Mouse (Mus musculus) intestine, postnatal 0 days (tissue): Measurements from ENCODE around the gene Arl3. TPM values are rescaled to one million over a fixed set of nuclear protein-coding genes. Genes with fewer than 3 reads are reported as not detected.

Experiments used
- ATAC-seq: fragments of 200-750 bp; cut with Nextera tagmentation; 2 replicates; pipeline ENCODE4 v1.8.0; 2017; ENCODE audit warnings: mild to moderate bottlenecking, moderate TSS enrichment, moderate library complexity
- H3K27ac ChIP-seq: fragments of 300-500 bp; sonication (generic); 2 replicates; pipeline ENCODE4 v1.5.1; 2014; ENCODE audit warnings: mild to moderate bottlenecking, low read depth, low read length, moderate library complexity
- H3K27me3 ChIP-seq: fragments of 300-500 bp; sonication (generic); replicated peaks from 2 replicates; pipeline ENCODE4 v1.6.1; 2014; ENCODE audit warnings: low read length, mixed read lengths; ENCODE audit not compliant: control insufficient read depth, insufficient read depth
- H3K36me3 ChIP-seq: fragments of 300-500 bp; sonication (generic); 2 replicates; pipeline ENCODE4 v1.6.1; 2014; ENCODE audit warnings: mild to moderate bottlenecking, moderate library complexity; ENCODE audit not compliant: control insufficient read depth, insufficient read depth
- H3K4me1 ChIP-seq: fragments of 300-500 bp; sonication (generic); replicated peaks from 2 replicates; pipeline ENCODE4 v1.6.1; 2014; ENCODE audit warnings: antibody characterized with exemption, low read length, mixed read lengths; ENCODE audit not compliant: control insufficient read depth, insufficient read depth
- H3K4me2 ChIP-seq: fragments of 300-500 bp; sonication (generic); replicated peaks from 2 replicates; pipeline ENCODE4 v1.6.1; 2014; ENCODE audit warnings: low read depth, mild to moderate bottlenecking, moderate library complexity
- H3K4me3 ChIP-seq: fragments of 300-500 bp; sonication (generic); 2 replicates; pipeline ENCODE4 v1.5.1; 2014; ENCODE audit warnings: low read depth, low read length
- H3K9ac ChIP-seq: fragments of 300-500 bp; sonication (generic); 2 replicates; pipeline ENCODE4 v1.6.1; 2014; ENCODE audit warnings: mild to moderate bottlenecking, low read depth, low read length
- H3K9me3 ChIP-seq: fragments of 300-500 bp; sonication (generic); 2 replicates; pipeline ENCODE4 v1.6.1; 2016; ENCODE audit warnings: mixed run types; ENCODE audit not compliant: control insufficient read depth
- CTCF ChIP-seq: sonication (generic); IDR thresholded peaks from 2 replicates; pipeline ENCODE4 v1.5.1; 2016; ENCODE audit warnings: low read depth, mild to moderate bottlenecking, control low read depth, antibody characterized with exemption, moderate library complexity
- WGBS: fragments of 180-500 bp; shearing (Covaris S2); extraction: QIAGEN DNeasy Blood & Tissue Kit; methylation state at CpG from one replicate; pipeline ENCODE4 v1.1.7; 2014; 5-methylcytosine and 5-hydroxymethylcytosine counted together
- polyA plus RNA-seq: library from polyadenylated mRNA; unstranded; fragments of >200 nt; fragmentation: Nextera tagmentation; extraction: Ambion mirVana; gene quantifications from 2 replicates; pipeline ENCODE4 v1.2.1, GENCODE M21; 2015

Arl3 gene
- polyA plus RNA-seq, 1 experiment from 2014 or later, result 21.1 TPM

- ATAC-seq, result no peak
- no peaks in the 10 kb centered on the region for H3K27me3 ChIP-seq
- no peak overlapping the region for H3K9ac ChIP-seq
- no peaks in the 10 kb centered on the region for H3K4me1 ChIP-seq
- WGBS, result 75% methylated on average over 8 of the region's 8 CpGs
- H3K27ac ChIP-seq, result no peak overlapping the region
- no peaks in the 10 kb centered on the region for H3K36me3 ChIP-seq
- no peak for TF ChIP-seq CTCF
- no peak overlapping the region for H3K4me3 ChIP-seq
- no peaks in the 10 kb centered on the region for H3K9me3 ChIP-seq
- no peak overlapping the region for H3K4me2 ChIP-seq
Observed at GRCm38 (mm10) chr19:46495136-46495535, 77.9 kb downstream of the Arl3 start.

- no peak overlapping the region for H3K4me3 ChIP-seq
- H3K9ac ChIP-seq, result no peak overlapping the region
- WGBS, result 29% methylated on average over 2 of the region's 2 CpGs
- no peak for ATAC-seq
- H3K36me3 ChIP-seq, result peaks cover 7% of the 10 kb centered on the region; the same call in 1 of the 2 replicates
- H3K27me3 ChIP-seq, result no peaks in the 10 kb centered on the region
- H3K9me3 ChIP-seq, result no peaks in the 10 kb centered on the region
- 0 out of 2 replicates have a peak, but pooled peaks cover 3% of the 10 kb centered on the region for H3K4me1 ChIP-seq
- 0 out of 2 replicates have a peak, but pooled peaks have one; percentile 9 for TF ChIP-seq CTCF
- H3K27ac ChIP-seq, result no peak overlapping the region
- H3K4me2 ChIP-seq, result no peak overlapping the region
Observed at GRCm38 (mm10) chr19:46490634-46491033, 82.4 kb downstream of the Arl3 start.

GRCm38 (mm10) chr19:46489448-46489847 lies 83.5 kb downstream of the Arl3 start:
- Histone ChIP-seq H3K4me2 (no peak overlapping the region), H3K27ac (no peak overlapping the region), H3K27me3 (no peaks in the 10 kb centered on the region), H3K9ac (no peak overlapping the region), H3K4me3 (no peak overlapping the region), H3K36me3 (peaks cover 12% of the 10 kb centered on the region; the same call in 1 of the 2 replicates), H3K9me3 (no peaks in the 10 kb centered on the region), H3K4me1 (peaks cover 14% of the 10 kb centered on the region)
- 100% methylated on average over 1 of the region's 1 CpGs for WGBS
- no peak for TF ChIP-seq CTCF
- ATAC-seq, result no peak

- H3K9me3 ChIP-seq, result no peaks in the 10 kb centered on the region
- H3K27ac ChIP-seq, result peak overlapping the region; percentile 46; the same call in 1 of the 2 replicates
- H3K36me3 ChIP-seq, result peaks cover 12% of the 10 kb centered on the region; the same call in 1 of the 2 replicates
- H3K4me2 ChIP-seq, result no peak overlapping the region
- no peak for ATAC-seq
- WGBS, result 65% methylated on average over 2 of the region's 2 CpGs
- no peak for TF ChIP-seq CTCF
- no peak overlapping the region for H3K4me3 ChIP-seq
- H3K27me3 ChIP-seq, result no peaks in the 10 kb centered on the region
- H3K4me1 ChIP-seq, result peaks cover 23% of the 10 kb centered on the region
- H3K9ac ChIP-seq, result no peak overlapping the region
Observed at GRCm38 (mm10) chr19:46486709-46487108, 86.3 kb downstream of the Arl3 start.

- no peak for TF ChIP-seq CTCF
- H3K9me3 ChIP-seq, result no peaks in the 10 kb centered on the region
- peak overlapping the region; percentile 46; the same call in 1 of the 2 replicates for H3K27ac ChIP-seq
- 45% methylated on average over 9 of the region's 9 CpGs for WGBS
- ATAC-seq, result peak; percentile 51
- H3K4me1 ChIP-seq, result peaks cover 23% of the 10 kb centered on the region
- H3K27me3 ChIP-seq, result no peaks in the 10 kb centered on the region
- no peak overlapping the region for H3K4me2 ChIP-seq
- peaks cover 12% of the 10 kb centered on the region; the same call in 1 of the 2 replicates for H3K36me3 ChIP-seq
- no peak overlapping the region for H3K9ac ChIP-seq
- H3K4me3 ChIP-seq, result no peak overlapping the region
Observed at GRCm38 (mm10) chr19:46485847-46486246, 87.2 kb downstream of the Arl3 start.

- TF ChIP-seq CTCF, result no peak
- no peak overlapping the region for H3K9ac ChIP-seq
- no peaks in the 10 kb centered on the region for H3K9me3 ChIP-seq
- no peak for ATAC-seq
- peaks cover 12% of the 10 kb centered on the region; the same call in 1 of the 2 replicates for H3K36me3 ChIP-seq
- H3K27me3 ChIP-seq, result no peaks in the 10 kb centered on the region
- H3K4me3 ChIP-seq, result no peak overlapping the region
- WGBS, result 62% methylated on average over 5 of the region's 5 CpGs
- no peak overlapping the region for H3K4me2 ChIP-seq
- peaks cover 24% of the 10 kb centered on the region for H3K4me1 ChIP-seq
- no peak overlapping the region for H3K27ac ChIP-seq
Observed at GRCm38 (mm10) chr19:46484518-46484917, 88.5 kb downstream of the Arl3 start.
